Mouse (Mus musculus) erythroblast, embryonic 14.5 days (primary cell): ENCODE data around the gene Itgb2.

ENCODE experiments used
- GATA1 ChIP-seq: IDR thresholded peaks from 2 replicates; pipeline ENCODE4 v1.6.1; 2012; ENCODE audit warnings: low read length, inconsistent platforms, mixed read lengths
- TAL1 ChIP-seq: IDR thresholded peaks from 3 replicates; pipeline ENCODE4 v1.6.1; 2012; ENCODE audit warnings: low read length, inconsistent platforms, mixed read lengths

DNA sequence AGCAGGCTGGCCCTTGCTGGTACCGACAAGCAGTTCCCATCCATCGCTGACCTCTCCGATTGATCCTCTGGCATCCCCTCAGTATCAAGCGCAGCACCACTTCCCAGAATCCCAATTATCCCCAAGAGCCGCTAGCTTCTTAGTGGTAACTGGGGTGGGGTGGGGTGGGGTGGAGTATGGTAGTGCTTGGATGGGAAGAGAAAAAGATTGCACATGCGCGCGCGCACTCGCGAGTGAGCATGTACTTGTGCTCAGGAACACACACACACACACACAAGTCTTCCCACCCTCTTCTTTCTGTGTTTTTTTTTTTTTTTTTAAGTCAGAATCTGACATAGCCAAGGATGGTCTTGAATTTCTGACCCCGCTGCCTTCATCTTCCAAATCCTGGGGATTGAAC lies 7.3 kb upstream of the Itgb2 start:
- no peak for TF ChIP-seq GATA1
- no peak for TF ChIP-seq TAL1
